Mouse (Mus musculus) kidney, postnatal 36 days (tissue): ENCODE measurements at regions not wholly inside any gene's neighbourhood (a gene's known extent, or its start where the extent isn't known, plus 50 kb on each side); places are given as distances from the start of the nearest gene placed in this dataset.
"Not testable (repeated sequence)": the region's sequence is repeated elsewhere in the genome, so short reads cannot be mapped to it uniquely, and the experiment has no call there.

Experiments used
- DNase-seq, 2 experiments: peaks; one replicate each; pipeline ENCODE4 v3.0.0; 2021 to 2022; ENCODE audit warnings: mixed read lengths in 2 of 2

- DNase-seq, result no peak
Observed at GRCm38 (mm10) chr1:42585191-42585590, 110.4 kb upstream of the Pou3f3 start.

GRCm38 (mm10) chr1:42588499-42588898 lies 107.1 kb upstream of the Pou3f3 start:
- DNase-seq, result peak in 1 of 2 experiments; percentile 4

- DNase-seq, result no peak
Observed at GRCm38 (mm10) chr1:42589442-42589841, 106.1 kb upstream of the Pou3f3 start.

GRCm38 (mm10) chr1:42591855-42592254 lies 103.7 kb upstream of the Pou3f3 start:
- no peak for DNase-seq

- DNase-seq, result peak; percentile 21 to 24
Observed at GRCm38 (mm10) chr1:42597065-42597464, 98.5 kb upstream of the Pou3f3 start.

GRCm38 (mm10) chr1:42599238-42599637 lies 96.3 kb upstream of the Pou3f3 start:
- DNase-seq, result no peak

GRCm38 (mm10) chr1:42606251-42606650 lies 89.3 kb upstream of the Pou3f3 start:
- DNase-seq, result no peak

- not testable (repeated sequence) for DNase-seq
Observed at GRCm38 (mm10) chr1:42607466-42608043, 88.0 kb upstream of the Pou3f3 start.

- no peak for DNase-seq
Observed at GRCm38 (mm10) chr1:42623766-42624165, 71.8 kb upstream of the Pou3f3 start.

- no peak for DNase-seq
Observed at GRCm38 (mm10) chr1:42628800-42629199, 66.8 kb upstream of the Pou3f3 start.

- DNase-seq, result peak; percentile 63 to 70
Observed at GRCm38 (mm10) chr1:42629465-42630261, 65.9 kb upstream of the Pou3f3 start.

GRCm38 (mm10) chr1:42632286-42632685 lies 63.3 kb upstream of the Pou3f3 start:
- DNase-seq, result peak in 1 of 2 experiments; percentile 3

GRCm38 (mm10) chr1:42636558-42636957 lies 59.0 kb upstream of the Pou3f3 start:
- no peak for DNase-seq
